Mouse (Mus musculus) brown adipose tissue, adult 24 weeks (tissue): ENCODE data around the gene Tmem79. TPM values are rescaled to one million over a fixed set of nuclear protein-coding genes. Genes with fewer than 3 reads are reported as not detected.
"Not testable (repeated sequence)": the region's sequence is repeated elsewhere in the genome, so short reads cannot be mapped to it uniquely, and the experiment has no call there.

Source experiments
- H3K27ac ChIP-seq: fragments of 200-500 bp; replicated peaks from 2 replicates; pipeline ENCODE4 v1.5.1; 2012; ENCODE audit warnings: low read depth, mild to moderate bottlenecking, low read length
- H3K4me1 ChIP-seq: fragments of 200-500 bp; 2 replicates; pipeline ENCODE4 v1.6.1; 2012; ENCODE audit warnings: low read length, mixed read lengths; ENCODE audit not compliant: control insufficient read depth, insufficient read depth, insufficient read length
- H3K4me3 ChIP-seq: fragments of 200-500 bp; 2 replicates; pipeline ENCODE4 v1.5.1; 2012; ENCODE audit warnings: low read depth, mild to moderate bottlenecking, low read length, moderate library complexity; ENCODE audit not compliant: insufficient read depth
- polyA plus RNA-seq: library from polyadenylated mRNA; stranded (reverse); fragments of >200 nt; gene quantifications from 2 replicates; pipeline ENCODE4 v1.2.4, GENCODE M21; 2012; ENCODE audit not compliant: missing spikeins, insufficient read depth, insufficient read length

The Tmem79 gene
- 89.9 and 111 TPM in 2 replicates for polyA plus RNA-seq

DNA sequence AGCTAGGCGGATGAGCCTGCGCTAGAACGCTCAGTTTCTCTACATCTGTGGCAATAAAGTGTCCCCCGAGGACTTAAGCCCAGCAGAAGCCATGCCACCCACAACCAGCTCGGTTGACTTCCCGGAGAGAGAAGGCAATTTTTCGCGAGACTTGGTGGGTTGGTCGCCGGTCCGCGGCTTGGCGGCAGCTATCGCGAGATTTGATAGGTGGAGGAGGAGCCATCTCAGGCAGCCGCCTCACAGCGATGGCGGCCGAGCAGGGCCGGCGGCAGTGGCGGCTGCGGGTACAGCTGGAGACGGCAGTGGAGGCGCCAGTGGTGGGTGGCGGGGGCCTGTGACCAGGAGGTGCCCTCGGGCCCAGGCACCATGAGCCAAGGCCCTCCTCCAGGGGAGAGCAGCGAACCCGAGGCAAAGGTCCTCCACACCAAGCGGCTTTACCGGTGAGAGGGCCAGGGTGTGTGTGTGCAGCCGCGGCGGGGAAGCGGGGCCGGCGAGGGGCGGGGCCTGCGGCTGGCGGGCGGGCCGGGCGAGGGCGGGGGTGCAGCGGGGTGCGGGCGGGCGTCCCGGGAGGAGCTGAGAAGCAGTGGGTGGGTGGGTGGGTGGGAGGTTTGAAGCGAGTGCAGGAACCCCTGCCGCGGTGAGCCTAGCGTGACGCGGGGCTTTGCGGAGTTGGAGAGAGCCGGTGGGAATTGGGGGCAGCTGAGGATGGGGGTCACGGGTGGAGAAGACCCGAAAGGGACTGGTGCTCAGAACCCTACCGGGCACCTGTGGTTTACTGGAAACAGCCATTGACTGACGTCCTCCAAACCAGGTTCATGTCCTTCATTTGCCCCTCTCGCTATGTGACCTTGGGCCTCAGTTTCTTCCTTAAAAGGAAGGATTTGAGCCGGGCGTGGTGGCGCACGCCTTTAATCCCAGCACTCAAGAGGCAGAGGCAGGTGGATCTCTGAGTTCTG is at the start of gene Tmem79, which contains the start of gene Smg5:
Gene Tmem79, minus strand, starts transcription at position 91 of the 956 bp plus-strand sequence.
Gene Smg5, plus strand, starts transcription at position 203 of the 956 bp plus-strand sequence.
- H3K4me1 ChIP-seq, result peaks cover 12% of the 10 kb centered on the region; the same call in 1 of the 2 replicates
- peak within 1 kb of the TSS; percentile 93 for H3K4me3 ChIP-seq

DNA sequence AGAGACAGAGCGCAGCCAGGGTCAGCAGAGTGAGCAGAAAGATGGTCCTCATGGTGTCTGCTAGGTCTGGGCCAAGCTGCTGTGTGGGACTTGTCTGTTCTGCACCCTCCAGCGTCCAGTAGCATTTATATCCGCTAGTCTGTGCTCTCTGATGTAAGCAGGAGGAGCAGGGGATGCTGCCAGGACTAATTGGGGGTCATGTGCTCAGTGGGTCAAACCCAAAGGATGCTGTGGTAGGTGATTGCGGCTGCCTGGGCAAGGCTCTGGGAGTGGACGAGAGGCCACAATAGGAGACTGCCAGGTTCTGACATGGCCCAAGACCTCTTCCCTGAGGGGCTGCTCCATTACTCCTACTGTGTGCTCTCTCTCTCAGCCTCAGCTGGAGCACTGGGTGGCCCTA is 48.4 kb upstream of the Tmem79 start, which contains the start of gene Bglap:
Gene Bglap, minus strand, starts transcription at position 101 of the 400 bp plus-strand sequence.
- no peaks in the 10 kb centered on the region for H3K4me1 ChIP-seq
- H3K4me3 ChIP-seq, result no peak within 1 kb of the TSS

More for the DNA sequence above, at the start of gene Tmem79, which contains the start of gene Smg5:
- peak within 1 kb of the TSS; percentile 91 for H3K27ac ChIP-seq

DNA sequence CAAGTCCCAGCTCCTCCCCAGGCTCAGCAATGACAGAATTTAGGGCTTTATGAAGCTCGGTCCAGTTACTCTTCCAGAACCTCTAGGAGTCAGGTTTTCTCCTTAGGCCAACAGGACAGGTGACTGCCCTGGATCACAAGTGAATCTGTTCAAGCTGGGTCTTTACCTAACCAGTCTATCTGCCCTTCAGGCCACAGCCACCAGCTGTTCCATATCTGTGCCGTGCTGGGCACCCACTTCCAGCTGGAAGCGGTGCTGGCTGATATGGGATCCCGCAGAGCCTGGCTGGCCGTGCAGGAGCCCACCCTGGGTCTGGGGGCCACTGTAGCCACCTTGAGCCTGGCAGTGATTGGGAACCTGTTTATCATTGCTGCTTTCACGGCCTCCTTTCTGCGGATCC is 46.4 kb upstream of the Tmem79 start:
- H3K4me1 ChIP-seq, H3K4me3 ChIP-seq, H3K27ac ChIP-seq: not testable (repeated sequence)

More for the DNA sequence above, 48.4 kb upstream of the Tmem79 start, which contains the start of gene Bglap:
- H3K27ac ChIP-seq, result no peak within 1 kb of the TSS

DNA sequence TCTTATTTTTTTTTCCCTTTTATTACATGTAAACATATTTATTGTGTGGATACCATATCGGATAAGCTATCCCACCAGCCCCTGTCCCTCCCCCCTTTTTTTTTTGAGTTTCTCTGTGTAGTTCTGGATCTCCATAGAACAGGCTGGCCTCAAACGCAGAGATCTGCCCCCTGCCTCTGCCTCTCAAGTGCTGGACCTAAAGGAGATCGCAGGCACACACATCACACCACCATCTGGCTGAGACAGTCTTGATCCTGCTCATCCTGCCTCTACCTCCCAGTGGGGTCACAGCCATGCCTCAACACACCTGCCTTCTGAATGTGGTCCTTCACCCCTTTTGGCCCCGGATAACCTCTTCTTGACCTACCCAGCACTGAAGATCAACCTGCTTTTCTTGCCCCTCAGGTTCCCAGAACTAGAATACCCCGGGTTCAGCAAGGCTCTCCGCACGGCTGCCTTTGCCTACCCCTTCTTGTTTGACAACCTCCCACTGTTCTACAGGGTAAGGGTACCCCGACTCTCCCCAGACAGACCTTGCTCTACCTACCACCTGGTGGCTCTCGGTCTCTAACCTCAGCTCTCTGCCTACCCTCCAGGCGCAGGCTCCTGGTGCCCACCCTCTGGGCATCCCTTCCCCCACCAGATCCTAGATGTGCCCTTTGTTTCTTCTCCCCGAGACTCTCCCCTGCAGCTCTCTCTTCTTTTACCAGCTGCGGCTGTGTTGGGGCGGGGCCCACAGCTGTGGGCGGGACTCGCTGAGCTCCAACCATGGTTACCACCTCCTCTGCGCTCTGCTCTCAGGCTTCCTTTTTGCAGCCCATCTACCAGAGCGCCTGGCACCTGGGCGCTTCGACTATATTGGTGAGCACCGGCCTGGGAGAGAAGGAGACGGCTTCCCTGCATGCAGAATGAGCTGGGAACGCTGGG is 45.7 kb upstream of the Tmem79 start:
- H3K4me3 ChIP-seq, H3K4me1 ChIP-seq, H3K27ac ChIP-seq: not testable (repeated sequence)

GRCm38 (mm10) chr3:88378599-88378998 is 42.7 kb upstream of the Tmem79 start, which contains the start of gene Bglap2:
TSS of gene Bglap2 (minus strand) at chr3:88378699.
- H3K27ac ChIP-seq, H3K4me3 ChIP-seq, H3K4me1 ChIP-seq: not testable (repeated sequence)

DNA sequence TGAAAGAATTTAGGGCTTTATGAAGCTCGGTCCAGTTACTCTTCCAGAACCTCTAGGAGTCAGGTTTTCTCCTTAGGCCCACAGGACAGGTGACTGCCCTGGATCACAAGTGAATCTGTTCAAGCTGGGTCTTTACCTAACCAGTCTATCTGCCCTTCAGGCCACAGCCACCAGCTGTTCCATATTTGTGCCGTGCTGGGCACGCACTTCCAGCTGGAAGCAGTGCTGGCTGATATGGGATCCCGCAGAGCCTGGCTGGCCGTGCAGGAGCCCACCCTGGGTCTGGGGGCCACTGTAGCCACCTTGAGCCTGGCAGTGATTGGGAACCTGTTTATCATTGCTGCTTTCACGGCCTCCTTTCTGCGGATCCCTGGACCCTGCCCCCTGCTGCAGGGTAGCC is 40.7 kb upstream of the Tmem79 start:
- H3K4me3 ChIP-seq, H3K4me1 ChIP-seq: not testable (repeated sequence)

GRCm38 (mm10) chr3:88375750-88376626 is 40.0 kb upstream of the Tmem79 start:
- H3K4me1 ChIP-seq, H3K27ac ChIP-seq, H3K4me3 ChIP-seq: not testable (repeated sequence)

More for the DNA sequence above, 40.7 kb upstream of the Tmem79 start:
- not testable (repeated sequence) for H3K27ac ChIP-seq

DNA sequence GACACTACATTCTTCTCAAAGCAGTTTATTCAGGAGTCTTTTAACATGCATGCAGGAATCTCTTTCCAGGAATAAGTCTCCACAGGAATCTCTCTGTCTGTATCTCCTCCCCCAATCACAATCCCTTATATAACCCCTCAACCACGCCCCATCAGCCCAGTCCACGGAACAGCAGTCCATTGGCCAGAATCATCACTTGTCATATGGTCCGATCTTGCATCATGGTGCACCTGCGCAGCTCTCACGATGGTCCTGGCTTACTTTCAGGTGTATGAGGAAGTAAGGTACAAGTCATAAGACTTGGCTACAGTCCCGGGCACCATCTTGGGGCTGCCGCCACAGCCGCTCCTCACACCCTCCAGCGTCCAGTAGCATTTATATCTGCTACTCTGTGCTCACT is 36.7 kb upstream of the Tmem79 start, which contains the start of gene Bglap3:
Gene Bglap3, minus strand, starts transcription at position 101 of the 400 bp plus-strand sequence.
- not testable (repeated sequence) for H3K4me3 ChIP-seq, H3K4me1 ChIP-seq, H3K27ac ChIP-seq

DNA sequence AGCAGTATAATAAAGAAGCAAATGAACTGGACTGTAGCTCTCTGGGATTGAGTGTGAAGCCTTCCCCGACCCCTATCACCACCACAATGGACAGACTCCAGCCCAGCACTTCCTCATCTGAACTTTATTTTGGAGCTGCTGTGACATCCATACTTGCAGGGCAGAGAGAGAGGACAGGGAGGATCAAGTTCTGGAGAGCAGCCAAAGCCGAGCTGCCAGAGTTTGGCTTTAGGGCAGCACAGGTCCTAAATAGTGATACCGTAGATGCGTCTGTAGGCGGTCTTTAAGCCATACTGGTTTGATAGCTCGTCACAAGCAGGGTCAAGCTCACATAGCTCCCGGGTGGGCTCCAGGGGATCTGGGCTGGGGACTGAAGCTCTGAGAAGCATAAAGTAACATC is 32.6 kb upstream of the Tmem79 start:
- H3K4me3 ChIP-seq, H3K4me1 ChIP-seq, H3K27ac ChIP-seq: not testable (repeated sequence)

GRCm38 (mm10) chr3:88367517-88367916 is 31.6 kb upstream of the Tmem79 start:
- not testable (repeated sequence) for H3K4me3 ChIP-seq, H3K4me1 ChIP-seq, H3K27ac ChIP-seq

GRCm38 (mm10) chr3:88366830-88367428 is 31.0 kb upstream of the Tmem79 start:
- H3K27ac ChIP-seq, H3K4me3 ChIP-seq, H3K4me1 ChIP-seq: not testable (repeated sequence)

DNA sequence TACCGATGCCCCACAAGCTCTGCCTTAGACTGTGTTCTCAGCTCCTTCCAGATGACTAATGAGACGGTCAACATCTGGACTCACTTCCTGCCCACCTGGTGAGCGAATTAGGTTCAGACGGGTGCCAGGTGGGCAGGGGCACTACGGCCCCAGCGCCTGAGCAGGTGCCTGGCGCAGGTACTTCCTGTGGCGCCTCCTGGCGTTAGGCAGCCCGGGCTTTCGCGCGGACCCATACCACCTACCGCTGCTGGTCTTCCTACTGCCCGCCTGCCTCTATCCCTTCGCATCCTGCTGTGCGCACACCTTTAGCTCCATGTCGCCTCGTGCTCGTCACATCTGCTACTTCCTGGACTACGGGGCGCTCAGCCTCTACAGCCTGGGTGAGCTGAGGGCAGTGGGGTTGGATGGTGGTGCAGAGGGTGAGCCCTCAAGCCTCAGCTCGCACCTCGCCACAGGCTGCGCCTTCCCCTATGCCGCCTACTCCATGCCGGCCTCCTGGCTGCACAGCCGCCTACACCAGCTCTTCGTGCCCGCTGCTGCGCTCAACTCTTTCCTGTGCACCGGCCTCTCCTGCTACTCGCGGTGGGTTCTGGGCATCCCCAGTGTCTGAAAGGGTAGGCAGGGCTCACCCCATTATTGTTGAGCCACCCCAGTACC is 29.9 kb upstream of the Tmem79 start:
- Histone ChIP-seq H3K27ac (no peak overlapping the region), H3K4me1 (peaks cover 2% of the 10 kb centered on the region; the same call in 1 of the 2 replicates), H3K4me3 (no peak overlapping the region)

- no peak within 1 kb of the TSS for H3K27ac ChIP-seq
- no peak within 1 kb of the TSS; the same call in 1 of the 2 replicates for H3K4me3 ChIP-seq
- peaks cover 2% of the 10 kb centered on the region; the same call in 1 of the 2 replicates for H3K4me1 ChIP-seq
These were observed 28.4 kb upstream of the Tmem79 start, which contains the start of gene Paqr6 for GRCm38 (mm10) chr3:88364337-88364736. TSS of gene Paqr6 (plus strand) at chr3:88364584.
